Mouse (Mus musculus): ENCODE measurements around the gene Prtg. TPM values are rescaled to one million over a fixed set of nuclear protein-coding genes. Genes with fewer than 3 reads are reported as not detected.

Prtg gene
- total and polyA plus RNA-seq, 2 experiments from 2014 or later: 0.18 to 0.76 TPM

DNA sequence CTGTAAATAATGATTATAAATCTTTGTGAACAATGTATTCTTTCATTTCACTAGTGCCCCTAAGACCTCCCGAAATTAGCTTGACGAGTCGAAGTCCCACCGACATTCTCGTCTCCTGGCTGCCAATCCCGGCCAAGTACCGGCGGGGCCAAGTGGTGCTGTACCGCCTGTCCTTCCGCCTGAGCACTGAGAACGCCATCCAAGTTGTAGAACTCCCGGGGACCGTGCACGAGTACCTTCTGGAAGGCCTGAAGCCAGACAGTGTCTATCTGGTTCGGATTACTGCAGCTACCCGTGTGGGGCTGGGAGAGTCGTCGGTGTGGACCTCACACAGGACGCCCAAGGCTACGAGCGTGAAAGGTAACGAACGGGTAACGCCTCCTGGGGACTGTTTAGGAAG, 50.0 kb downstream of the Prtg start:
- Histone ChIP-seq H3K27me3 (ENCODE audit: insufficient read depth, low read length) (no peaks in the 10 kb centered on the region; the same call in 1 of the 2 replicates), H3K9ac (no peak overlapping the region), H3K4me2 (ENCODE audit: low read depth) (no peak overlapping the region), H3K27ac (ENCODE audit: low read depth, low read length) (no peak overlapping the region), H3K4me3 (ENCODE audit: low read depth, low read length) (no peak overlapping the region), H3K9me3 (ENCODE audit: low read length) (no peaks in the 10 kb centered on the region), H3K36me3 (ENCODE audit: insufficient read depth) (no peaks in the 10 kb centered on the region), H3K4me1 (ENCODE audit: insufficient read depth) (no peaks in the 10 kb centered on the region)
- no peak for TF ChIP-seq CTCF (IDR thresholded peaks at IDR 0.05; ENCODE audit: low read depth)
- DNase-seq (no peak), ATAC-seq (no peak)
- 82% methylated on average over 24 of the region's 24 CpGs for WGBS

DNA sequence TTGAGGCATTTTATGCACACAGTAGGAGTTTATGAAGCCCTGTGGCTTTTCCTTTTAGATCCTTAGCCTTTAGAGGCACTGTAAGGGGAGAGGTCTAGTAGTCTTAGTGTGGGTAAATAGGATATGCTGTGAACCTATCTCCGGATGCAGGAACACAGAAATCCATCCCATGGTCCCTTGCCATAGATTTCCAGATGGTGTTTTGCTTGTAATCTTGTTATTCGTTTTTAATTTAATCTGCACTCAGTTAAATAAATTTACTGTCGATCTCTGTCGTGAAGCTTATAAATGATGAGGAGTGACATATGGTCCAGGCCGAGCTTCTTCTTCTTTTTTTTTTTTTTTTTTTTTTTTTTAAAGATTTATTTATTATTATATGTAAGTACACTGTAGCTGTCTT, 54.1 kb downstream of the Prtg start:
- H3K4me3 ChIP-seq (ENCODE audit: low read depth, low read length): no peak overlapping the region
- ATAC-seq: no peak
- no peak overlapping the region for H3K4me2 ChIP-seq (ENCODE audit: low read depth)
- no peaks in the 10 kb centered on the region for H3K36me3 ChIP-seq (ENCODE audit: insufficient read depth)
- 56% methylated on average over 5 of the region's 5 CpGs for WGBS
- H3K9ac ChIP-seq: no peak overlapping the region
- no peaks in the 10 kb centered on the region for H3K4me1 ChIP-seq (ENCODE audit: insufficient read depth)
- DNase-seq: no peak
- H3K27ac ChIP-seq (ENCODE audit: low read depth, low read length): no peak overlapping the region
- no peaks in the 10 kb centered on the region; the same call in 1 of the 2 replicates for H3K27me3 ChIP-seq (ENCODE audit: insufficient read depth, low read length)
- no peak for TF ChIP-seq CTCF (IDR thresholded peaks at IDR 0.05; ENCODE audit: low read depth)
- H3K9me3 ChIP-seq (ENCODE audit: low read length): no peaks in the 10 kb centered on the region

DNA sequence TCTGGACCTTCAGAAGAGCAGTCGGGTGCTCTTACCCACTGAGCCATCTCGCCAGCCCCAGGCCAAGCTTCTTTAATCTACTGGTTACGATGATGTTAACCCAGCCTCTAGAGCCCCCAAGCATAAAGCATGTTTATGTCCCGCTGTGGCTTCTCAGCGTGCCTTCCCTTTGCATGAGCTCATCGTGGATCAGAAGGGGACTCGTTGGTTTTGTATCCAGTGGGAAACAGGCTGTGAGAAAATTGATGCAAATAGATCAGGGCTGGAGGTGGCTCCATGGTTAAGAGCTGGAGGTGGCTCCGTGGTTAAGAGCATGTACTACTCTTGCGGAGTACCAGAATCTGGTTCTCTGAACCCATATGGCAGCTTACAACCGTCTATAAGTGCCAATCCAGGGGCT, 54.6 kb downstream of the Prtg start:
- no peaks in the 10 kb centered on the region for H3K4me1 ChIP-seq (ENCODE audit: insufficient read depth)
- no peaks in the 10 kb centered on the region for H3K9me3 ChIP-seq (ENCODE audit: low read length)
- no peak for TF ChIP-seq CTCF (IDR thresholded peaks at IDR 0.05; ENCODE audit: low read depth)
- no peak overlapping the region for H3K4me2 ChIP-seq (ENCODE audit: low read depth)
- H3K36me3 ChIP-seq (ENCODE audit: insufficient read depth): no peaks in the 10 kb centered on the region
- H3K27ac ChIP-seq (ENCODE audit: low read depth, low read length): no peak overlapping the region
- no peak overlapping the region for H3K9ac ChIP-seq
- H3K27me3 ChIP-seq (ENCODE audit: insufficient read depth, low read length): no peaks in the 10 kb centered on the region; the same call in 1 of the 2 replicates
- no peak for DNase-seq
- WGBS: 77% methylated on average over 10 of the region's 10 CpGs
- no peak for ATAC-seq
- H3K4me3 ChIP-seq (ENCODE audit: low read depth, low read length): no peak overlapping the region

DNA sequence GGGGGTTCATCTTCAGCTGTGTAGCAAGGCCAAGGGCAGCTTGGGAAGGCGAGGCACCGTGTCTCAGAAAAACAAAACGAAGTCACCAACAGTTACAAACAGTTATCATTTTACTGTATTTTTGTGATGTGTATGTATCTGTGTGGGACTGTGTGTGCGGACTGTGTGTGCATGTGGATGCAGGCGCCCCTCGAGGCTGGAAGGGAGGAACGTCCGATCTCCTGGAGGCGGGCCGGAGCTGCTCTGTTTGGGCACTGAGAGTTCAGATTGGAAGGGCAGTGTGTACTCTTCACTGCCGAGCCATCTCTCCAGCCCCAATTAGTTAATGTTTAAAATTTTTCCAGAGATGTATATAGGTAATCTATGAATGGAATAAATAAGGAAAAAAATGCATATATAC, 55.5 kb downstream of the Prtg start:
- TF ChIP-seq CTCF (IDR thresholded peaks at IDR 0.05; ENCODE audit: low read depth): no peak
- ATAC-seq (no peak), DNase-seq (no peak)
- Histone ChIP-seq H3K9ac (no peak overlapping the region), H3K27ac (ENCODE audit: low read depth, low read length) (no peak overlapping the region), H3K27me3 (ENCODE audit: insufficient read depth, low read length) (no peaks in the 10 kb centered on the region; the same call in 1 of the 2 replicates), H3K4me1 (ENCODE audit: insufficient read depth) (no peaks in the 10 kb centered on the region), H3K9me3 (ENCODE audit: low read length) (no peaks in the 10 kb centered on the region), H3K36me3 (ENCODE audit: insufficient read depth) (no peaks in the 10 kb centered on the region), H3K4me3 (ENCODE audit: low read depth, low read length) (no peak overlapping the region), H3K4me2 (ENCODE audit: low read depth) (no peak overlapping the region)
- WGBS: 80% methylated on average over 11 of the region's 11 CpGs

DNA sequence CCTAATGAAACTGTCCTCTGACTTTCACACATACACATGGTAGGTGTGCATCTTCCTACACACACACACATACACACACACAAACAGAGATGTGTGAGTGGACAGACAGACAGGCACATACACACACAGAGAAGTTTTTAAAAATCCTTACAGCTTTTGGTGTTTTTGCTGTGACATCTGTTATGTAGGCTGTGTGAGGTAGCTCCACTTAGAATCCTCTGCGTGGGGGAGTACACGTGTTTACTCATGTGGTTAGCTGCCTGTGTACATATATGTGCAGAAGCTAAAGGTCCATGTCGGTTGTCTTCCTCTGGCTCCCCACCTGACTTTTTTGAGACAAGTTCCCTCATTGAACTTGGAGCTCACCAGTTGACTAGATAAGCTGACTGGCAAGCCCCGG, 56.3 kb downstream of the Prtg start:
- no peaks in the 10 kb centered on the region for H3K36me3 ChIP-seq (ENCODE audit: insufficient read depth)
- no peaks in the 10 kb centered on the region for H3K9me3 ChIP-seq (ENCODE audit: low read length)
- no peak overlapping the region for H3K4me2 ChIP-seq (ENCODE audit: low read depth)
- whole genome bisulfite sequencing: 90% methylated on average over 4 of the region's 4 CpGs
- no peak overlapping the region for H3K27ac ChIP-seq (ENCODE audit: low read depth, low read length)
- H3K4me1 ChIP-seq (ENCODE audit: insufficient read depth): no peaks in the 10 kb centered on the region
- no peak overlapping the region for H3K4me3 ChIP-seq (ENCODE audit: low read depth, low read length)
- no peaks in the 10 kb centered on the region for H3K27me3 ChIP-seq (ENCODE audit: insufficient read depth, low read length)
- TF ChIP-seq CTCF (IDR thresholded peaks at IDR 0.05; ENCODE audit: low read depth): no peak
- DNase-seq (no peak), ATAC-seq (no peak)
- no peak overlapping the region for H3K9ac ChIP-seq

DNA sequence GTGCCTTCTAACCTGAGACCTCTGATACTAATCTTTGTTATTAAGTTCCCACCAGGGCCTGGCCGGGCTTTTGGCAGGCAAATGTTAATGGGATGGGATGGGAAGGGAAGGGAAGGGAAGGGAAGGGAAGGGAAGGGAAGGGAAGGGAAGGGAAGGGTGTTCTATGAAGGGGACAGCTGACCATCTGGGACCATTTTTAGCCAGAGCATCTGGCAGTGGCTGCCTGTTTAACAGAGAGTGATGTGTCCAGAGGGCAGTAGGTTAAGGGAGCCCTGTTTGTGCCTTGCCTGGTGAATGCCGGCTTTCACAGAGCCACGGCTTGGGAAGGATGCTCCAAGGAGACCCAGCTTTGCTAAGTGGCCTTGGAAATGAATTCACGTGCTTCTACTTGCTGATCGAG, 57.1 kb downstream of the Prtg start:
- H3K27ac ChIP-seq (ENCODE audit: low read depth, low read length): no peak overlapping the region
- H3K36me3 ChIP-seq (ENCODE audit: insufficient read depth): no peaks in the 10 kb centered on the region
- H3K9ac ChIP-seq: no peak overlapping the region
- WGBS: 37% methylated on average over 5 of the region's 5 CpGs
- H3K9me3 ChIP-seq (ENCODE audit: low read length): no peaks in the 10 kb centered on the region
- TF ChIP-seq CTCF (IDR thresholded peaks at IDR 0.05; ENCODE audit: low read depth): no peak
- DNase-seq (no peak), ATAC-seq (no peak)
- no peaks in the 10 kb centered on the region for H3K4me1 ChIP-seq (ENCODE audit: insufficient read depth)
- no peak overlapping the region for H3K4me2 ChIP-seq (ENCODE audit: low read depth)
- H3K4me3 ChIP-seq (ENCODE audit: low read depth, low read length): no peak overlapping the region
- no peaks in the 10 kb centered on the region for H3K27me3 ChIP-seq (ENCODE audit: insufficient read depth, low read length)

DNA sequence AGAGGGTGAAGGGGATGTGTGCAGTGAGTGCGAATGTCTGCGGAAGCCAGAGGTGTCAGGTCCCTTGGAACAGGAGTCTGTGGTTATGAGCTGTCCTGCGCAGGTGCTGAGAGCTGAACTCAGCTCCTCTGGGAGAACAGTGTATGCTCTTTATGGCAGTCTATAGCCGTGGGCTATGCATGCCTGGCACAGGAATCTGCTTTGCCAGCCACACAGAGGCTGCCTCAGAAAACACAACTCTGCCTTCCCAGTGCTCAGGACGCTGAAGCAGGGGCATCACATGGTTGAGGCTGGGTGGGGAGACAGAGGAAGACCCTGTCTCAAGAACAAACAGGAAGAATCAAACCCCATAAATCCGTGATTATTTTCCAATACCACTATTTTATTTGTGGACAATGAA, 60.8 kb downstream of the Prtg start:
- peaks cover 7% of the 10 kb centered on the region; the same call in 1 of the 2 replicates for H3K4me1 ChIP-seq (ENCODE audit: insufficient read depth)
- no peak for ATAC-seq
- DNase-seq: no peak
- H3K27me3 ChIP-seq (ENCODE audit: insufficient read depth, low read length): 0 out of 2 replicates have a peak, but pooled peaks cover 3% of the 10 kb centered on the region
- H3K4me3 ChIP-seq (ENCODE audit: low read depth, low read length): no peak overlapping the region
- no peaks in the 10 kb centered on the region for H3K9me3 ChIP-seq (ENCODE audit: low read length)
- H3K27ac ChIP-seq (ENCODE audit: low read depth, low read length): no peak overlapping the region
- H3K9ac ChIP-seq: no peak overlapping the region
- WGBS: 78% methylated on average over 6 of the region's 6 CpGs
- H3K36me3 ChIP-seq (ENCODE audit: insufficient read depth): no peaks in the 10 kb centered on the region
- no peak for TF ChIP-seq CTCF (IDR thresholded peaks at IDR 0.05; ENCODE audit: low read depth)
- no peak overlapping the region for H3K4me2 ChIP-seq (ENCODE audit: low read depth)

All from forebrain, postnatal 0 days (tissue).